25 mouse cellular contexts compared by ENCODE assay signal in the genomic region with DNA sequence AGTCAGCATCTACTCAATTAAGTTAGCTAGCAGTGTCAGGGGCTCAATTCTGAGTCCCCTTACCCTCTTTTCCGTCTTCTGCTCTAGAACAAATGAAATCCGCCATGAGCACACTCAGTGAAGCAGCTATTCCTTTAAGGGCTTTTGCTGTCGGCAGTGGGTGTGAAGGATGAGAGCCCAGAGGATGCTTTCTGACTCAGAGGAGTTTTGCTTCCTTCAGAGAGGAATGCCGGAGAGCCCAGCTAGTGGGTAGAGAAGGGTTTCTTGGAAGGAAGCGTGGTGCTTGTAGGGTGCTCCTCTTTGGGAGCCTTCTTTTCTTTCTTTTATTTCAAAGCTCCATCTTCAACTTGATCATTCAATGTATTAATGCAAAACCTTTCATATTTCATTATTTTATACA. TPM values are rescaled to one million over a fixed set of nuclear protein-coding genes. Genes with fewer than 3 reads are reported as not detected.
"Had no signal": no experiment of that assay in that cellular context is flagged by ENCODE, and none has a peak within 500 bp of the region (broad histone marks: within the 10 kb centered on the region; RNA-seq: fewer than 3 reads in every experiment).

No protein-coding gene starts in this region.

- ATAC-seq: forebrain, embryonic 13.5 days; forebrain, embryonic 14.5 days; forebrain, embryonic 15.5 days; forebrain, embryonic 16.5 days; forebrain, postnatal 0 days had no signal

- DNase-seq: cerebellum, adult 8-10 months; cerebellum, adult 9-10 months; cerebellum, adult 9-11 months; cerebellum, postnatal 10 days; cerebellum, postnatal 14 days; cerebellum, postnatal 25 days; cerebellum, postnatal 36 days; embryo, embryonic 11 days; forebrain, postnatal 0 days; gastrocnemius, adult 2 months; gastrocnemius, postnatal 10 days; gastrocnemius, postnatal 14 days; gastrocnemius, postnatal 25 days; gastrocnemius, postnatal 36 days; heart, adult 18-20 months; heart, adult 2 months had no signal

RNA-seq across cellular contexts. Expression of a gene that starts 10.1 kb away (rescaled TPM):
- total RNA-seq: common myeloid progenitor, adult 5-6 weeks; forebrain, postnatal 0 days; gastrocnemius, adult 18-20 months; gastrocnemius, adult 2 months; gastrocnemius, adult 8-10 months; gastrocnemius, postnatal 10 days; gastrocnemius, postnatal 14 days; gastrocnemius, postnatal 25 days; gastrocnemius, postnatal 36 days; gastrocnemius, postnatal 4 days; granulocyte monocyte progenitor cell, adult 5-6 weeks; heart, adult 18-20 months; heart, adult 2 months had no signal
